Comparison of ENCODE assay signal across 8 mouse cellular contexts in the genomic region with DNA sequence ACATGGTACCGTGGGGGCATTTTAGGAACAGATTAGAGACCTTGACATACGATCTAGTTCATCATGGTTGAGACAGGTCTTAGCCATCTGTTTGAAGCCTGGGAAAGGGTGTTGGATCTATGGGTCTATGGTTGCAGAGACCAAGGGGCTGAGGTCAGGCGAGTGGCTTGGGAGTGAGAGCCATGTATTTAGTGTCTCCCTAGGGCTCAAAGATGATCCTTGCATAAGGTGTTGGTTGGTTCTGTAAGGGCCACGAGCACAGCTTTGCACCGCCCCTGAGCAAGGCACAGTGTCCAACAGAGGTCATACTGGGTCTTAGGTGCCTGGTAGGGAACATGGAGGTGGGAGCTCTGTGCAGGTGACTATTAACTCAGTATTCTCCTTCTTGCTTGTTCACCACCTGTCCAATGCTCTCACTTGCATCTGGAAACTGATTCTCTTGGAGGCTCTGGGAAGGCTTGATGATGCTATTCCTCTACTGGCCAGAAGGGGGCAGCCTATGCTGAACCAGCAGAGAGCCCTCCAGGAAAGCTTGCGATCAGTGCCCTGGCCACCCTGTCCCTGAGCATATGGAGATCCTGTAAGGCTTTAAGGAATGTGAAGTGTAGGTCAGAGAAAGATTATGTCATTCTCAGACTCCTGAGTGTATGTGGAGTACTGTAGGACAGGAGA. TPM values are rescaled to one million over a fixed set of nuclear protein-coding genes. Genes with fewer than 3 reads are reported as not detected.
DNase-seq lines count a peak whose midpoint lies in the region; ATAC-seq and TF ChIP-seq lines count a peak whose summit lies in the region.

No protein-coding gene starts in this region.

- TF ChIP-seq POLR2A in spleen, adult 2 months (IDR thresholded peaks at IDR 0.05; ENCODE audit: low read depth, low read length), result no peak

- DNase-seq in spleen, adult 2 months (ENCODE audit: low read depth in 1 of 2, low spot score in 2 of 2), result peak; percentile 3 to 20
- DNase-seq in spleen, postnatal 4 days (ENCODE audit: low spot score in 2 of 2), result no peak
- peak; percentile 75 to 79 for DNase-seq in cerebellum, postnatal 25 days
- peak; percentile 60 for DNase-seq in gastrocnemius, adult 18-20 months (ENCODE audit: low spot score)
- peak; percentile 48 to 57 for DNase-seq in layer of hippocampus, postnatal 36 days
- peak; percentile 78 to 82 for DNase-seq in lung, postnatal 4 days
- DNase-seq in right cerebral cortex, postnatal 4 days, result peak; percentile 51

- no peaks in the 10 kb centered on the region for H3K4me1 ChIP-seq in spleen, adult 2 months (ENCODE audit: control insufficient read depth, insufficient read depth, insufficient read length)
- peaks cover 15% of the 10 kb centered on the region for H3K4me1 ChIP-seq in hindbrain, embryonic 16.5 days (ENCODE audit: control insufficient read depth, insufficient read depth, low read depth, low read length)

- 0 out of 2 replicates have a peak, but pooled peaks cover 1% of the 10 kb centered on the region for H3K27me3 ChIP-seq in spleen, adult 2 months (ENCODE audit: control insufficient read depth, insufficient read depth, low read length)
- no peaks in the 10 kb centered on the region for H3K27me3 ChIP-seq in hindbrain, embryonic 16.5 days (replicated peaks; ENCODE audit: control insufficient read depth, insufficient read depth, low read length)

- TF ChIP-seq CTCF in spleen, adult 2 months (IDR thresholded peaks at IDR 0.05; ENCODE audit: extremely low read depth, insufficient read depth, insufficient read length, insufficient replicate concordance), result peak; percentile 58; the same call in 1 of the 2 replicates

- no peaks in the 10 kb centered on the region for H3K9me3 ChIP-seq in hindbrain, embryonic 16.5 days (ENCODE audit: control insufficient read depth, low read length)

- ATAC-seq in hindbrain, embryonic 16.5 days, result peak; percentile 29

- H3K9ac ChIP-seq in hindbrain, embryonic 16.5 days (ENCODE audit: low read depth, low read length), result peak overlapping the region; percentile 75; the same call in 1 of the 2 replicates

- 56% methylated on average over 6 of the region's 6 CpGs for WGBS in spleen, adult 2 months
- WGBS in hindbrain, embryonic 16.5 days, result 47% methylated on average over 6 of the region's 6 CpGs

- no peaks in the 10 kb centered on the region for H3K36me3 ChIP-seq in spleen, adult 2 months (ENCODE audit: control insufficient read depth, insufficient read depth, low read length)
- no peaks in the 10 kb centered on the region for H3K36me3 ChIP-seq in hindbrain, embryonic 16.5 days (ENCODE audit: control insufficient read depth, insufficient read depth, low read length)

- H3K4me3 ChIP-seq in spleen, adult 2 months (ENCODE audit: extremely low read depth, insufficient read depth, insufficient read length), result no peak overlapping the region
- H3K4me3 ChIP-seq in hindbrain, embryonic 16.5 days (ENCODE audit: low read length), result peak overlapping the region; percentile 51

- H3K4me2 ChIP-seq in hindbrain, embryonic 16.5 days (ENCODE audit: low read length), result peak overlapping the region; percentile 93

- H3K27ac ChIP-seq in spleen, adult 2 months (ENCODE audit: insufficient read depth, low read length), result 0 out of 2 replicates have a peak overlapping the region, but pooled peaks have one; percentile 23
- 0 out of 2 replicates have a peak overlapping the region, but pooled peaks have one; percentile 44 for H3K27ac ChIP-seq in hindbrain, embryonic 16.5 days (ENCODE audit: low read depth, low read length)

RNA-seq across cellular contexts. Expression of a gene that starts 1.0 kb away (rescaled TPM):
- polyA plus RNA-seq in spleen, adult 2 months (2012; rRNA removed), result 39.4 and 41.9 TPM in 2 replicates
- total RNA-seq in gastrocnemius, adult 18-20 months (2021), result 10 to 100 TPM; 14.1 to 15.7 TPM
- polyA plus RNA-seq in hindbrain, embryonic 16.5 days (2015; fragmentation: Nextera tagmentation; extraction: Ambion mirVana), result 25.1 and 26.7 TPM in 2 replicates
- total RNA-seq in layer of hippocampus, postnatal 36 days (2021), result 10 to 100 TPM in 1 of 2 experiments, 1 to 10 TPM in 1; 8.9 to 11.4 TPM

RNA-seq across cellular contexts. Expression of a gene that starts 59.7 kb away (rescaled TPM):
- polyA plus RNA-seq in spleen, adult 2 months (2012; rRNA removed), result 25.0 and 25.7 TPM in 2 replicates
- total RNA-seq in gastrocnemius, adult 18-20 months (2021), result 1 to 10 TPM; 1.4 to 1.8 TPM
- 22.0 and 22.1 TPM in 2 replicates for polyA plus RNA-seq in hindbrain, embryonic 16.5 days (2015; fragmentation: Nextera tagmentation; extraction: Ambion mirVana)
- total RNA-seq in layer of hippocampus, postnatal 36 days (2021), result 10 to 100 TPM; 39.1 to 40.1 TPM

Comparison
In these comparisons a context has a peak if more than half of its experiments do, and no peak if none do; other contexts are left out.
1. DNase-seq: peak in spleen, adult 2 months (2 of 2), cerebellum, postnatal 25 days (2 of 2), gastrocnemius, adult 18-20 months (single experiment), layer of hippocampus, postnatal 36 days (2 of 2), lung, postnatal 4 days (2 of 2) and right cerebral cortex, postnatal 4 days (single experiment); none in spleen, postnatal 4 days (0 of 2).
2. RNA of a gene that starts 59.7 kb away (total RNA-seq): 39.1 to 40.1 TPM in layer of hippocampus, postnatal 36 days; 1.4 to 1.8 TPM in gastrocnemius, adult 18-20 months; every median in the first group is over 10 times any median in the second.